Mouse (Mus musculus) large intestine, adult 2 months (tissue): ENCODE data around the gene Taf11. TPM values are rescaled to one million over a fixed set of nuclear protein-coding genes. Genes with fewer than 3 reads are reported as not detected.
A peak's percentile ranks its signal among the peaks of the same experiment; 100 is the strongest.

Experiments used
- DNase-seq: peaks from one replicate; pipeline ENCODE4 v3.0.0-alpha.2; 2012; ENCODE audit warnings: low read depth, low spot score
- WGBS: fragments of 180-500 bp; shearing (Covaris S2); methylation state at CpG from one replicate; pipeline ENCODE4 v1.1.7; 2018; 5-methylcytosine and 5-hydroxymethylcytosine counted together
- polyA plus RNA-seq: library from polyadenylated mRNA; depleted of rRNA; stranded (reverse); fragments of >200 nt; gene quantifications from 2 replicates; pipeline ENCODE4 v1.2.3, GENCODE M21; 2012

Taf11 gene
- polyA plus RNA-seq, 1 experiment, result 8.1 TPM

DNA sequence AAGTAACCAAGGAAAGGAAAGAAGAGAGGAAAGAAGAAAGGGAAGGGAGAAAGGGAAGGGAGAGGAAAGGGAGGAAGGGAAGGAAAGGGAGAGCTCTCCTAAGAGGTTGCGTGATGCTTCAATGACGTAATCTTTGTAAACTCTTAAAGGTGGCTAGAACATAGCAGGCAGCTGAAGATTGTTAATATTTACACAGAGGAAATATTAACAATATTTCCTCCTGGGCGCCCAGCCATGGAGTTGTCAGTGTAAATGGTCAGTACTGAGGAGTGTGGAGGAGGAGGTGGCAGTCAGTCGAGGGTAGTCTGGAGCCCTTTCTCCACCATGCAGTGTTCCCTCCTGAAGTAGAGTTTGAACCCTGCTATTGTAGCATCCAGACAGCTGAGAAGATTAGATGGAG is 15.4 kb upstream of the Taf11 start:
- DNase-seq, result no peak
- WGBS, result 34% methylated on average over 4 of the region's 4 CpGs

DNA sequence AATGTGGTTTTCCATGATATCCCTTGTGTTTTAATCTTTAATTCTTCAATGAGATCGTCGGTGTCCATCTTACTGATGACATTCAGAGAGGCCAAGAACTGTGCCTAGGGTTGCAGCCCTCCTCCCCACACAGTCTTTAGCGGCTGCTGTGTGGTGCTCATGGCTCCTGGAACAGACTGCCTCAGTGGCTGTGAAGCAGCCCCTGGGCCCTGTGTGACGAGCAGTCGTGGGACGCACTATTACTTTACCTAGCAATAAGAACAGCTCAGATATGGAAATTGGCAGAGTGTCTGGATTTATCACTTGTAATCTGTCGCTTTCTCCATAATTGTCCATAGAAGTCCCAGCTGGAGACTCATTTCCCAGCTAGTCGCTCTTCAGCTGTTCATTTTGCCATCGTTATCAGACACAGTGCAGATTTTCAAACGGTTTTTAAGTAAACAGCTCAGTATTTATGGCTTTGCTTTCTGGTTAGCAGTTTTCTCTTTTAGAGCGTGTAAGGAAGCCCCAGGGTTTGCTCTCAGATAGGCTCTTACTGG is 12.6 kb upstream of the Taf11 start:
- 66% methylated on average over 11 of the region's 11 CpGs for WGBS
- DNase-seq, result no peak

DNA sequence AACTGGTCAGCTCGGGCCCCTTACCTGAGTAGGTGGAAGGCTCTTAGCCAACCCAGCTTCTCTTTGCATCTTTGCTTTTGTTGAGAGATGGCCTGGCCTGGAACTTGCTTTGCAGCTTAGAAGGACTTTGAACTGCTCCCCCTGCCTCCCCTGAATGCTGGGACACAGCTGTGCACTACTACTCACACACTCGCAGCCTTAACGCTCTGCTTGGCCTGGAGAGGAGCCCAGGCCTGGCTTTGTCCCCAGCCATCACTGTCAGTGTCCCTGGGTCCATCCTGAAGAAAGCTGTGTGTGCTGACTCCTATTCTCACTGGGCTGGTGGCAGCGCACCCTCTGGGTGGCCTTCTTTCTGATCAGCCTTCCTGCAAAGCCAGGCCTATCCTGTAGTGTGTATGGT is 11.0 kb upstream of the Taf11 start:
- WGBS, result 23% methylated on average over 4 of the region's 4 CpGs

DNA sequence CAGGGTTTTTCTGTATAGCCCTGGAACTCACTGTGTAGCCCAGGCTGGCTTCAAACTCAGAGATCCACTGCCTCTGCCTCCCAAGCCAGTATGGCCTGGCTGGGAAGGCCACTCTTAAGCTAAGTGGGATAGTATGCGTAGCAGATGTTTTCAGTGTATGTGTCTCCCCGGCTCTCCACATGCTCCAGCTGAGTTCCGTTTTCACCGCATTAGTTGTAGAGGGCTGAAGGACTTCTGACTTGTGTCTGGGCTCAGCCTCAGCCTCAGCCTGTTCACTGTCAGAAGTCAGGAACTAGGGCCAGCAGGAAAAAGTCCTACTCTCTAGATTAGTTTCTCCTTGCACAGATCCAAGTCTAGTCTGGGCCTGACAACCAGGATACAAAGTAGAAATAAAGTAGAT is 6.7 kb upstream of the Taf11 start:
- WGBS, result 82% methylated on average over 4 of the region's 4 CpGs
- no peak for DNase-seq

More for the DNA sequence above, 11.0 kb upstream of the Taf11 start:
- no peak for DNase-seq

DNA sequence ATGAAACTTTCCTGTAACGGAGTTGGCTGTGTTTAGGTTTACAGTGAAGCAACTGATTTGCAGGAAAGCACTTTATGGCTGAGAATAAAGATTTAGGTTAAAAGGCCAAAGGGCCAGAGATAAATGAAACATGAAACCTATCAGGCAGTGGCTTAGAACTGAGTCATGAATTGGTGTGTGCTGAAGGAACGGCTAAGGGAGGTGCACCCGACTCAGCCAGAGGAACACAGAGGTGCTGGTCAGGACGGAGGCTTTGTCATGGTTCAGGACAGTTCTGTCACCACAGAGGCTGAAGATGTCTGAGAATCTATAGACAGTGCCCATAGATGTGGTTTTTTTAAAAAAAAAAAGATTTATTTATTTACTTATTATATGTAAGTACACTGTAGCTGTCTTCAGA is 5.1 kb upstream of the Taf11 start:
- DNase-seq, result no peak
- WGBS, result 29% methylated on average over 4 of the region's 4 CpGs

DNA sequence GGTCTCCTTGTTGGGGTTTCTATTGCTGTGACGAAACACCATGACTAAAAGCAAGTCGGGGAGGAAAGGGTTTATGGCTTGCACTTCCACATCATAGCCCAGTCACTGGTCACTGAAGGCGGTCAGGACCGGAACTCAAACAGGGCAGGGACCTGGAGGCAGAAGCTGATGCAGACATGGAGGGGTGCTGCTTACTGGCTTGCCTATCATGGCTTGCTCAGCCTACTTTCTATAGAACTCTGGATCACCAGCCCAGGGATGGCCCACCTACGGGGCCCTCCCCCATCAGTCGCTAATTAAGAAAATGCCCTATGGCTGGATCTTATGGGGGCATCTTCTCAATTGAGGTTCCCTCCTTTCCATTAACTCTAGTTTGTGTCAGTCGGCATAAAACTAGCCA is 1.7 kb upstream of the Taf11 start:
- DNase-seq, result no peak
- 80% methylated on average over 7 of the region's 7 CpGs for WGBS

DNA sequence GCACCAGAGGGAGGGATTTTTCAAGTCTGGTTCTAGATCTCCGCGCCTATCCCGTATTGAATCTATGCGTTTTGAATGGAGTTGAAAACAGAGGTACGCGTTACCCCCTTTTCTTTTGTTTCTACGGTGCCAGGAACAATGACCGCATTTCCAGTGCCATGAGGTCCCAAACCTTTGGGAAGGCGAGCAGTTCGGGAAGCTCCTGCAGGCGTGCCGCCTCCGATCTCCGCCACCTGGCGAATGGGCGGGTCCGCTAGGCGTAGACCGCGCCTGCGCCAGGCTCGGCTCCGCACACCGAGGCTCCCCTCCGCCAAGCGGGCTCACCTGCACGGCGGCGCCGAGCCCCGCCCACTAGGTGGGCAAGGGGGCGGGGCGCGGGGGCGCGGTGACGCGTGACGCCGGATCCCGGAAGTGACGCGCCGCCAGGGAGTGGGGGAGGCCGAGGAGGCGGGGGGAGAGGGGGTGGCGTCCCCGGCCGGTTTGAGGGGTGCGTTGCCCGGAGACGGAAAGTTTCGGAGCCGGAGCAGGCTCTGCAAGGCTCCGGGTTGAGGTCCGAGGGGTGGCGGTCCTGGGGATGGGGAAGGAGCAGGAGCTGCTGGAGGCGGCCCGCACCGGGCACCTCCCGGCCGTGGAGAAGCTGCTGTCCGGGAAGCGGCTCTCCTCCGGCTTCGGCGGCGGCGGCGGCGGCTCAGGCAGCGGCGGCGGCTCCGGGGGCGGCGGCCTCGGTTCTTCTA is 589 bp downstream of the Taf11 start, which contains the start of gene Anks1:
TSS of gene Anks1 (plus strand) at position 419 of the 734 bp plus-strand sequence.
- peak; percentile 64 for DNase-seq
- WGBS, result under 1% methylated on average over 74 of the region's 78 CpGs

DNA sequence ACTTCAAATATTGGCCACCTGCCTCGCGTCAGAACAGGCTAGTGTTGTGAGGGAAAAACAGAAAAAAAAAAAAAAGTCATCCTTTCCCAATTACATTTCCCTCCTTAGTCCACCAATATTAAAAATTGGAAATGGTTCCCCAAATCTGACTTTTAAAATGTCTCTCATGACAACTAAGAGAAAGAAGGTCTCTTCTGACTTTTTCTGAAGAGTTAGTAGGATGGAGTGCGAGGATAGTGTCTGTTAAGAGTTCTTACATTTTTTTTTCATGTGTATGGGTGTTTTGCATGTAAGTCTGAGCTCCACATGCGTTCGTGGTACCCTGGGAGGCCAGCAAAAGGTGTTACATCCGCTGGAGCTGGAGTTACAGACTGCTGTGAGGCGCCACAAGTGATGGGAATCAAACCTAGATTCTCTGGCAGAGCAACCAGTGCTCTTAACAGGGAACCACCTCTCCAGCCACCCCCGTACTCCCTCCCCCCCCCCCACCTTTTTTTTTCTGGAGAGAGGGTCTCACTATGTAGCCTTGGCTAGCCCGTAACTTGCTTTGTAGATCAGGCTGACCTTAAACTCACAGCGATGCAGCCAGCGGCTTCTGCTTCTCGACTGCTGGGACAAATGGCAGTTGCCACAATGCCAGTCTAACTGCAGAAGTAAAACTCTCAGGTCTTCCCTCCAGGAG is 1.3 kb downstream of the Taf11 start:
- WGBS, result under 1% methylated on average over 12 of the region's 12 CpGs
- no peak for DNase-seq

DNA sequence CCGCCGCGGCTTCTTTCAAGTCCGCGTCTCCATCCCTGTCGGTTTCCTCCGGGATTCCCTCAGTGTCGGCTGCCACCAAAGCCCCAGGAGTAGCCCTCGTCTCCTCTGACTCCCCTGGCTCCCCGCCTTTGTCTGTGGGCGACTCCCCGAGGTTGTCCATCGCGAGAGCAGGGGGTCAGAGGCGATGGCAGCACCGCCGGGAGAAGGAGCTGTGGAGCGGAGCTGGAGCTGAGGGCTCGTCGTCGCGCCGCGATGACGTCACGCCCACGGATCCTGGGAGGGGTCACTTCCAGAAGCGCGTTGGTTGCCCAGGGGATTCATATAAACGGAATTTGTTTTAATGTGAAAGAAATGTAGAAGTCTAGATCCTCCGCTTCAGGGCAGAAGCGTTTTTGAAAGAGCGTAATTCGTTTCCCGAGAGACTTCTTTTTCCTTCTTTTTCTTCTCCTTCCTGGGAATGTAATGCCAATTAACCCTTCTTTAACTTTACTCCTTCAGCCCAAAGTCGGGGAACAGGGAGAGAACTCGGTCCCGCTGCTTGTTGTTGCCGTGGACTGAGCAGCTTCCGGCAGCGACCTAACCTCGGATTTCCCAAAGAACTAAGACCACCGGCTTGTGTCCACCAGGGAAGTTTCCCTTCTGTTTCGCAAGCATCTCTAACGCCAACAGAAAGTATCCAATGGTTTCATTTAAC is 2.0 kb downstream of the Taf11 start:
- WGBS, result under 1% methylated on average over 45 of the region's 45 CpGs
- DNase-seq, result peak; percentile 64

DNA sequence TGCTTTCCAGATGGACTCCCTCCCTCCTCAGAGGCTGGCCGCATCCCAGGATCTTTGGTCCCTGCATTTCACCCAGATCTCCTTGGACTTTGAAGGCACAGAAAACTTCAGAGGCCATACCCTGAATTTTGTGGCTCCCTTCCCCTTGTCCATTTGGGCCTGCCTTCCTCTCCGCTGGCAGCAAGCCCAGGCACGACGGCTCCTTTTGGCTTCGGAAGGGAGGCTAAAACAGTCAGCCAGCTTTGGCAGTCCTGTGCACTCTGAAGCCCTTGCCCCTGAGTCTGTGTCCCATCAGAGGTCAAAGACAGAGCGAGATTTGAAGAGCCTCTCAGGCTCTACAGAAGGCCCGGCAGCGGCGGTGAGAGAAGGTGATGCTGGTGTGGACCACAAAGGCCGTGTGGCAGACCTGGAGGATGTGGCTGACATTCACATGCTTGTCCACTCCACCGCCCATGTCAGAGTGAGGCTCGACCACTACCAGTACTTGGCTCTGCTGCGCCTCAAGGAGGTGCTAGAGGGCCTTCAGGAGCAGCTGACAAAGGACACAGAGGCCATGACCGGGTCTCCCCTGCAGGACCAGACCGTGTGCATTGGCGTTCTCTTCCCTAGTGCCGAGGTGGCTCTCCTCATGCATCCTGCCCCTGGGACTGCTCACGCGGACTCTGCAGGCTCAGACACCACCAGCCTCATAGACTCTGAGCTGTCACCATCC is 23.0 kb downstream of the Taf11 start:
- 80% methylated on average over 19 of the region's 19 CpGs for WGBS
- no peak for DNase-seq

DNA sequence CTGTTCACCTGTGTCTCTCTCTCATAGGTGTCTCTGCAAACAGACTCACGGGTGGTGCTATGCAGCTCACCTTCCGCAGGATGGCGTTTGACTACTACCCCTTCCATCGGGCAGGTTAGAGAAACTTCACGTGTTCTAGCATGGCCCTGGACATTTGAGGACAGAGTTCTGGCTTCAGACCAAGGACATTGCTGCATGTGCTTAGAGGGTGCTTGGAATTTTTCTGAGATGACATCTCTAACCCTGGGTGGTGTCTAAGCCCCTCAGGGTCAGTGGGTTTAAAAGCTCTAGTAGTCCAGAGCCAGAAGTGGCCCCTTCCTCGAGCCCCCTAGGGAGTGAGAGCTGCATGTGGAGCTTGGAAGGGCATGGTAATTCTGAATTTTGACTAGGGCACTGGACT is 25.6 kb downstream of the Taf11 start:
- 89% methylated on average over 6 of the region's 6 CpGs for whole genome bisulfite sequencing
- no peak for DNase-seq

DNA sequence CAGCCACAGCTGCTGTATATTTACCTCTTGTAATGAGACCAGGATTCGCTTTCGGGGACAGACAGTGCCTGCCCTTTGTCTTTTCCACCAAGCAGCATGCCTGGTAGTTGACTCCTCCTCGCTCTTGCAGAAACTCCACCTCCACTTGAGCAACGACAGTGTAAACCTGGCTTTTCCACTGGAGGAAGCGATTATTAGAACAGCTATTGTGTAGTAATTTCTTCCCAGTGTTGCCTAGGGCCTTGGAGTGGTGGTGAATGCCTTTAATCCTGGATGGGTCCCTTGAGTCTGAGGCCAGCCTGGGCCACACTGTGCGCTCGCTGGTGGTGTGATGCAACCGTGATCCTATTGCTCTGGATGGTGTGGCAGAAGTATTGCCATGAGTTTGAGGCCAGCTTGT is 26.5 kb downstream of the Taf11 start:
- DNase-seq, result no peak
- WGBS, result 86% methylated on average over 8 of the region's 8 CpGs

DNA sequence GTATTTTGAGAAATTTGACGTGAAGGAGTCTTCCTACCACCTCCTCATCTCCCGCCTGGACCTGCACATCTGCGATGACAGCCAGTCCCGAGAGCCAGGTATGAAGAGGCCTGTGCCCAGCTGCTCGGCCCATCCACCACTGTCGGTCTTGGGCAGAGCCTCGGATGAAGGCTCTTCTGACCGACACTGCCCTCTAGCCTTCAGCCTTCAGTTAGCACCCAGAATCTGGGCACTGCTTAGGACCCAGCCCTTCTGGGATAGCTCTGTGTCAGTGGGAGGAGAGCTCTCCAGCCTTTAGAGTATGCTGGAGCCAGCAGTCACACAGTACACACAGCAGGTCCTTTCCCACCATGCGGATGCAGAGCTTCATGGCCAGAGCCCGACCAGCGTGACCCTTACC is 28.1 kb downstream of the Taf11 start:
- 64% methylated on average over 11 of the region's 11 CpGs for WGBS
- DNase-seq, result no peak

DNA sequence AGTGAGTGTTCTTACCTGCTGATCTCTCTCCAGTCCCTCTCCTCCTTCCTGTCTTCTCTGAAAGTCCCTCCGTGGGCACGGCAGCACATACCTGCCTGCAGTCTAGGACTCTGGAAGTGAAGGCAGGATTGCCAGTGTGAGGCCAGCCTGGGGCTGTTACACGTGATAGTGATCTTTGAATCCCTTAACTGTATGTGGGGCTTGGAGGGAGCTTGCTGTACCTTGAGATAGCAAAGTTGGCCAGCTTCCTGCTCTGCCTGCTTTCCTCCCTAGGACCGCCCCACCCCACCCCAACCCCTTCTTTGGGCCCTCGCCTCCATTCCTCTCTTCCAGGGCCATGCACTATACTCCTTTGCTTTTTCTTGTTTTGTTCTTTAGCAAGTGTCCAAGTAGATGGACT is 35.1 kb downstream of the Taf11 start:
- WGBS, result 36% methylated on average over 5 of the region's 5 CpGs
- DNase-seq, result no peak

DNA sequence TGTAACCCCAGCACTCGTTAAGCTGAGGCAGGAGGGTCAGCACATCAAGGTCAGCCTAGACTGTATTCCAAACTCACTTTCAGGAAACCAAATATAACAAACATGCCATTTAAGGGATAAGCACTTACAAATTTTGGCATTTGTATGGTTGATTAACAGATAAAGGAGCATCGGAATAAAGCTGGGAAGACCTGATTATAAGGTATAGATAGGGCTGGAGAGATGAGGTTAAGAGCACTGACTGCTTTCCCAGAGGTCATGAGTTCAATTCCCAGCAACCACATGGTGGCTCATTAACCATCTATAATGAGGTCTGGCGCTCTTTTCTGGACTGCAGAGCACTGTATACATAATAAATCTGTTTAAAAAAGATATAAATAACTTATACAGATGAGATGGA is 36.1 kb downstream of the Taf11 start:
- DNase-seq, result no peak
- 61% methylated on average over 3 of the region's 3 CpGs for WGBS

DNA sequence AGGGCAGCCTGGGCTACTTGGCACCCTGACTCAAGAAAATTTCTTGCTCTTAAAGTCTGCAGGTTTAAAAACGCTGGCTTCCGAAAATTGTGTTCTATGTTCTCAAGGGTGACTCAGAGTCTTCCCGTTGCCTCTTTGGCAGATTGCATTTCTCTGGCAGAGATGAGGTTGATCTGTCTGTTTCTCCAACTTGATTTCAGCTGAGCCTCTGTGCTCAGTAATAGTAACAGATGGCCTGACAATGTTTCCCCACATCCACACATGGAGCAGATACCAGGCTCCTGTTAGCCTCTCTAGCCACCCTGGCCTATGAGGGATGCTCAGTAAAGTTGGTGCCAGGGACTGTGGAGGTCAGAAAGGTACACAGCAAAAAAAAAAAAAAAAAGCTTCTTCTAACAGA is 37.8 kb downstream of the Taf11 start:
- no peak for DNase-seq
- WGBS, result 82% methylated on average over 3 of the region's 3 CpGs

DNA sequence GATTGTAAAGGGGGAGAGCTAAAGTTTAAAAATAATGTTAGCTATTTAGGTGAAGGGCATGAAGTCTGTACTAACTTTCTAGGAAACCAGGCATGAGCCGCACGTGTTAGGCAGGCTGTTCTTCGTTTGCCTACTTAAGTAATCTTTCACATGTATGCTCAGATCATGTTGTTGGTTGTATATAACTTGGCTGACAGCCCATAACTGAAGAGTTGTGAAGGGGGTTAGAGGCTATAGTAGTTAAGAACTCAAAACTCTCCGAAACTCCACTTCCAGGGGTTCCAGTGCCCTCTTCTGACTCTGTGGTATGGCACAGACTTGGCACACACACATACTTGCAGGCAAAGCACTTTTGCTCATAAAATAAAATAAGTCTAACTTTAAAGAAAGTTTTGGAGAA is 42.9 kb downstream of the Taf11 start:
- DNase-seq, result no peak
- 63% methylated on average over 4 of the region's 4 CpGs for WGBS

DNA sequence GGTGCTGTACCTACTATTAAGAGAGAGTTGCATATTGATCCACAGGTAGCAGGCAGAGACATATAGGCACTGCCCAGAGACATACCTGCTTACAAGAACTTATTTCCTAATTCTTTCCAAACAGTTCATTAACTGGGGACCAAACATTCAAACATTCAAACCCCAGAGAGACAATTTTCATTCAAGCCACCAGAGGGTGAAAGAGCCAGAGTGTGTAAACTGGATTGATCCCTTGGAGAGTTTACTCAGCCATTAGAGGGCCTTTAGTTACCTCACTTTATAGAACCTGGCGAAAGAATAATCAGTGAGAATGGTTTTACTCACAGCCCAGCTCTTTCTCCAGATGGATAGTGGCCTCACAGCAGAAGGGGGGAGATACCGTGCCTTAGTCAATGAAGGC is 44.2 kb downstream of the Taf11 start:
- 66% methylated on average over 2 of the region's 2 CpGs for WGBS
- no peak for DNase-seq

DNA sequence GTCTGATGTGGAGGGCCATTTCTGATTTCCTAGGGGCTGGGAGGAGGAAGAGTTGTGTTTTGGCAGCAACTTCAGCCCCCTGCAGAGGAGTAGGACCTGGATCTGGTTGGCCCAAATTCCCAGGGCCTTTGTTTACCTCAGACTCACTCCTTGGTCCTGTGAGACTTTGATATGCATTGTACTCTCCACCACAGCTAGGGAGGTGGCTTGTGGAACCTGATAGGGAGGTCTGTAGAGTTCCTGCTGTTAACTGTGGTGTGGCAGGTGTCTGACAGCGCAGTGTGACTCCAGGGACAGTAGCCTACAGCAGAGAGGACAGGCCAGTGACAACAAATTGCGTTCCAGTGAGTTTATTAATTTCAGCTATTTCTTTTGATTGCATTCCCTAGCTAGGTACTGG is 50.5 kb downstream of the Taf11 start:
- WGBS, result 77% methylated on average over 2 of the region's 2 CpGs
- DNase-seq, result no peak
